Mouse (Mus musculus) midbrain, embryonic 12.5 days (tissue): ENCODE data around the gene Khdrbs2. TPM values are rescaled to one million over a fixed set of nuclear protein-coding genes. Genes with fewer than 3 reads are reported as not detected.
A peak's percentile ranks its signal among the peaks of the same experiment; 100 is the strongest.

Source experiments
- ATAC-seq: fragments of 200-750 bp; cut with Nextera tagmentation; 2 replicates; pipeline ENCODE4 v1.8.0; 2017; ENCODE audit warnings: low read depth, moderate TSS enrichment, moderate library complexity; ENCODE audit not compliant: low FRiP score
- H3K27ac ChIP-seq: fragments of 300-500 bp; sonication (generic); replicated peaks from 2 replicates; pipeline ENCODE4 v1.5.1; 2016; ENCODE audit warnings: mild to moderate bottlenecking
- H3K27me3 ChIP-seq: fragments of 300-500 bp; sonication (generic); 2 replicates; pipeline ENCODE4 v1.6.1; 2016; ENCODE audit warnings: mild to moderate bottlenecking
- H3K36me3 ChIP-seq: fragments of 300-500 bp; sonication (generic); 2 replicates; pipeline ENCODE4 v1.6.1; 2016
- H3K4me1 ChIP-seq: fragments of 300-500 bp; sonication (generic); 2 replicates; pipeline ENCODE4 v1.6.1; 2016
- H3K4me2 ChIP-seq: fragments of 300-500 bp; sonication (generic); replicated peaks from 2 replicates; pipeline ENCODE4 v1.6.1; 2016; ENCODE audit warnings: mild to moderate bottlenecking, moderate library complexity
- H3K4me3 ChIP-seq: fragments of 300-500 bp; sonication (generic); 2 replicates; pipeline ENCODE4 v1.5.1; 2016; ENCODE audit warnings: mild to moderate bottlenecking
- H3K9ac ChIP-seq: fragments of 300-500 bp; sonication (generic); replicated peaks from 2 replicates; pipeline ENCODE4 v1.6.1; 2016; ENCODE audit warnings: mild to moderate bottlenecking, moderate library complexity
- H3K9me3 ChIP-seq: fragments of 300-500 bp; sonication (generic); 2 replicates; pipeline ENCODE4 v1.6.1; 2016; ENCODE audit warnings: mild to moderate bottlenecking
- WGBS: fragments of 180-500 bp; shearing (Covaris S2); methylation state at CpG from one replicate; pipeline ENCODE4 v1.1.7; 2016; 5-methylcytosine and 5-hydroxymethylcytosine counted together
- polyA plus RNA-seq: library from polyadenylated mRNA; unstranded; fragments of >200 nt; fragmentation: Nextera tagmentation; extraction: Ambion mirVana; gene quantifications from 2 replicates; pipeline ENCODE4 v1.2.1, GENCODE M21; 2016

Gene Khdrbs2
- polyA plus RNA-seq, 1 experiment from 2014 or later, result 20.6 TPM

DNA sequence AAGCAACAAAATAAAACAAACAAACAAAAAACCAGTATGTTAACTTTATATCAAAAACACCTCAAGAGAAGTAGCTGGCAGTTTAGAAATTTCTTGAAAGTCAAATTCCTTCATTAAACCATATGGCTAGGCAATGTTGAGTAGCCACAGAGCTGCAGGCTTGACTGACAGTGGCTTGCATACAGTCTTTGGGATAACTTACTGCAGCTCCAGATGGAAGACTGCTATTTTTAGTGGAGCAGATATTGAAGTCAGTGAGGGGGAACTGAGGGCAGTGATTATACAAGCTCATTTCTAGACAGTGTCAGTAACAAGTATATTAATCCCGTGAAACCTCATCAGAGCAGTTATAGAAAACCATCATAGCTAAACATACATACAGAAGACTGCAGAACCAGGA is 166.6 kb downstream of the Khdrbs2 start:
- H3K4me2 ChIP-seq, result no peak overlapping the region
- no peak overlapping the region for H3K9ac ChIP-seq
- WGBS, result 85% methylated on average over 1 of the region's 1 CpGs
- no peaks in the 10 kb centered on the region for H3K27me3 ChIP-seq
- H3K4me1 ChIP-seq, result no peaks in the 10 kb centered on the region
- no peak for ATAC-seq
- H3K9me3 ChIP-seq, result no peaks in the 10 kb centered on the region
- H3K36me3 ChIP-seq, result no peaks in the 10 kb centered on the region
- H3K27ac ChIP-seq, result no peak overlapping the region
- H3K4me3 ChIP-seq, result no peak overlapping the region

DNA sequence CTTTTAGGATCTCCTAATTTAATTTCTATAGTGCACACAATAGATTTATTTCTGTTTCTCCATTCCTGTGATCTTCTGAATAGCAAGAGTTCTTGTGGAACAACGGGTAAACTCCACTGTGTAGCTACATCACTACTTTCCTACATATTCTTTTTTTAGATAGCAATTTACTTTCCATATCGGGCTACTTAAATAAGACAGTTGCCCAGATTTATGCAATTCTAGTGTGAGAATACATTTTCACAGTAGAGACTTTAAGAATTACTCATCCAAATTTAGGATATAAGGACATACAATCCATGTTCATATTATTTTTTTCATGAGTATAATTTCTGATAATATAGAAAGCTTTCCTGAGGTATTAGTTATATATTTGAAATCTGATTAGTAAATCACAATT is 175.0 kb downstream of the Khdrbs2 start:
- 90% methylated on average over 2 of the region's 2 CpGs for WGBS
- Histone ChIP-seq H3K9me3 (no peaks in the 10 kb centered on the region), H3K27ac (no peak overlapping the region), H3K27me3 (no peaks in the 10 kb centered on the region), H3K4me1 (no peaks in the 10 kb centered on the region), H3K4me2 (no peak overlapping the region), H3K9ac (no peak overlapping the region), H3K4me3 (no peak overlapping the region), H3K36me3 (no peaks in the 10 kb centered on the region)
- no peak for ATAC-seq

DNA sequence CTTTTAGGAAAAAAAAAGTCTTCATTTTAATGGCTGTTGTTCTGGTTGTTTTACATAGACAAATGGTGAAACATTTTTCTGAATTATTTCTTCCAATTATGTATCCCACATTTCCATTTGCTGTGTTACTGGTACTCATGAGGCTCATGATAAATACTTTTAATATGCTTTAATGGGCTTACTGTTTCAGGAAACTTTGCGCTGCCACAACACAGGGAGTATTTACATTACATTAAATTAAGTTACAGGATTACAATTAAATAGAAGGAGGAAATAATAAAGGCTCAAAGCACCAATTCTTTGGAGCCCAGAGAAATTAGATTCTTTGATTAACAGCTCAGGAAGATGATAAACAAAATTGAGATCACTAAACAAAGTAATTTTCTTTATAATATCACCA is 179.6 kb downstream of the Khdrbs2 start:
- H3K4me3 ChIP-seq, result no peak overlapping the region
- no peaks in the 10 kb centered on the region for H3K4me1 ChIP-seq
- H3K27me3 ChIP-seq, result no peaks in the 10 kb centered on the region
- no peak overlapping the region for H3K4me2 ChIP-seq
- 89% methylated on average over 1 of the region's 1 CpGs for WGBS
- no peak for ATAC-seq
- H3K36me3 ChIP-seq, result no peaks in the 10 kb centered on the region
- H3K9ac ChIP-seq, result no peak overlapping the region
- H3K27ac ChIP-seq, result no peak overlapping the region
- H3K9me3 ChIP-seq, result no peaks in the 10 kb centered on the region

DNA sequence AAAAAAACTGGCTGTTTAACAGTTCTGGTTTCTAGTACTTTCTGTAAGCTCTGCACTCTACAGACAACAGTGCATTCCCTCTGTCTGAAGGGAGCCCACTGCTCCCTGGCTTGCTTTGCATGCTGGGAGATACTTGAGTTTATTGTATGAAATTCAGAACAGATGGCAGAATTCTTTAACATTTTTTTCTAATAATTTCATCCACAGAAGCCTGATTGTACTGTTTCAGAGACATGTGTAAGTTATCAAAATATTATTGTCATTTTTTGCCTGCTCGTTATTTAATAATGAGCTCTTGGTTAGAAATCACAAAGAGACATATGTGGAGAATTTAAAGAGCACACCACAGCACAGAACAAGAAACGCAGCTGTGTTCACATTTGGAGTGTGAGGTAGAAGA is 191.0 kb downstream of the Khdrbs2 start:
- Histone ChIP-seq H3K4me1 (no peaks in the 10 kb centered on the region), H3K36me3 (no peaks in the 10 kb centered on the region), H3K4me2 (no peak overlapping the region), H3K9me3 (no peaks in the 10 kb centered on the region), H3K9ac (no peak overlapping the region), H3K4me3 (no peak overlapping the region), H3K27me3 (no peaks in the 10 kb centered on the region), H3K27ac (no peak overlapping the region)
- 85% methylated on average over 2 of the region's 2 CpGs for WGBS
- ATAC-seq, result peak; percentile 49; the same call in 1 of the 2 replicates

DNA sequence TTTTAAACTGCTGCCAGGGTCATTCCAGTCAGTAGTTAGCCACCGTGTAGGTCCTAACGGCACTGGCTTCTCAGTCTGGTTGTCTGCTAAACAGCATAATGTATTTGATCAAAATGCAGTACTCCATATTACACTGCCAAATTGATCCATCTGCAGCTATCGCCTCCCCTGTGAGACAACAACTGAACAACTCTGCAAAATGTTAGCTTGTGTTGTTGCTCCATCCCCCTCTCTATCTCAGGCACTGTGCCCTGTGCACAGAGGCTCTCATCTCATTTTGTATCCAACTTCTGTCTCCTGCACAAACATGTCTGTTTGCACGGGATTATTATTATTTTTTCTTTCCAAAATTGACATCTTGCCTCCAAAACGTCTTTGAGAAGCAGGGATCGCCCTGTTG is 225.0 kb downstream of the Khdrbs2 start:
- no peaks in the 10 kb centered on the region for H3K36me3 ChIP-seq
- H3K4me1 ChIP-seq, result no peaks in the 10 kb centered on the region
- no peaks in the 10 kb centered on the region for H3K9me3 ChIP-seq
- no peak overlapping the region for H3K27ac ChIP-seq
- no peak overlapping the region for H3K4me3 ChIP-seq
- 84% methylated on average over 6 of the region's 6 CpGs for WGBS
- no peak overlapping the region for H3K9ac ChIP-seq
- no peak overlapping the region for H3K4me2 ChIP-seq
- no peaks in the 10 kb centered on the region for H3K27me3 ChIP-seq
- no peak for ATAC-seq

DNA sequence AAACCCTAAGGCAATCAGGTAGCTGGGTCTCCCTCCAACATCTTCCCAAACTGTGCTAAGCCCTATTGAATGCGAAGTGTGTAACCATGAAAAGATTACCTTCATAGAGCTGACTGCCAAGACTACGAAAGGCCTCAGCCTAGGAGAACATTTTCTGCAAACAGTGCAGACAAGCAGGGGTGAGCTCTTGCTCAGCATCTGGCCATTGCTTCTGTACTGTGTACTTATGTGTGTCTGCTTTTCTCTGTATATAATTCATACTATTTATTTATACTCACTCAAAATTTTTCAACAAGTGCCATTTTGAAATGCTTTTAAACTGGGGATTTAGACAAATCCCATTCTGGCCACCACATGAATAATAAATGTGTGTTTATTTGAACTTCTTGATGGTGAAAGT is 235.1 kb downstream of the Khdrbs2 start:
- WGBS, result 75% methylated on average over 2 of the region's 2 CpGs
- Histone ChIP-seq H3K4me2 (no peak overlapping the region), H3K36me3 (no peaks in the 10 kb centered on the region), H3K27me3 (no peaks in the 10 kb centered on the region), H3K9me3 (no peaks in the 10 kb centered on the region), H3K4me3 (no peak overlapping the region), H3K4me1 (no peaks in the 10 kb centered on the region), H3K9ac (no peak overlapping the region), H3K27ac (no peak overlapping the region)
- no peak for ATAC-seq

DNA sequence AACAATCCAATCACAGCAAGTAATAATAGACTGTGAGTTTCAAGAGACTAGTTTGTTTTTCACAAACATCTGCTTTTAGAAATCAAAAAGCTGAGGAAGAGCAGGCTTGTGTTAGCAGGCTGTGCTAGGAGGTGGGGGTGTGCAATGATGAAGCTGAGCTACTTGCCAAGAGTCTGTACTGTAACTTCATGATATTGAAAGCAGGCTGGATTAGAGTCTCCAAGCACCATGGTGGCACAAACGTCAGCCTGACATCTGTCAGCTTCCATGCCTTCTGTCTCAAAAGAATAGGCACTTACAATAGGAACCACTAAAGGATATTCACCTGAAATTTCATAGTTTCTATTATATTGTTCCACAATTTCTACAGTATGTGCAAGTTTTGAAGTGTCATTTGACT is 255.9 kb downstream of the Khdrbs2 start:
- Histone ChIP-seq H3K9ac (no peak overlapping the region), H3K4me3 (no peak overlapping the region), H3K27ac (no peak overlapping the region), H3K27me3 (no peaks in the 10 kb centered on the region), H3K4me1 (no peaks in the 10 kb centered on the region), H3K4me2 (no peak overlapping the region), H3K9me3 (no peaks in the 10 kb centered on the region), H3K36me3 (no peaks in the 10 kb centered on the region)
- 64% methylated on average over 1 of the region's 1 CpGs for WGBS
- no peak for ATAC-seq

DNA sequence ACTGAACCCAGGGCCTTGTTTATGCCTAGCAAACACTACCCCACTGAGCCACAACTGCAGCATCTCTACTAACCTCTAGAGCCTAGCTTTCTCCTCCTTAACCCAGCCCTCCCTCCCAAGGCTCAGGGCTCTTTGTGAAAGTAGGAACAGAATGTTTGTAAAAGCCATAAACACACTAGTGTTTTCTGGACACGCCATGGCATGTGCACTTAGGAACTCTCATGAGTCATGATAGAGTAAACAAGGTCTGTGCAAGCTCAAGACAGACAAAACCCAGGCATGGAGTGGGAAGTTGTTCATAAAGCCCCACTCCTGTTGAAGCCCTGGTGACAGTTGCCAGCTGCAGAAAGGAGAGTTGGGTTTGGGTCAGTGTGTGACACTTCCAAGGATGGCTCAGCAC is 257.0 kb downstream of the Khdrbs2 start:
- no peak overlapping the region for H3K9ac ChIP-seq
- no peak overlapping the region for H3K27ac ChIP-seq
- no peak overlapping the region for H3K4me3 ChIP-seq
- no peaks in the 10 kb centered on the region for H3K27me3 ChIP-seq
- H3K4me1 ChIP-seq, result no peaks in the 10 kb centered on the region
- H3K4me2 ChIP-seq, result no peak overlapping the region
- WGBS, result 67% methylated on average over 1 of the region's 1 CpGs
- H3K9me3 ChIP-seq, result no peaks in the 10 kb centered on the region
- no peaks in the 10 kb centered on the region for H3K36me3 ChIP-seq
- ATAC-seq, result no peak

DNA sequence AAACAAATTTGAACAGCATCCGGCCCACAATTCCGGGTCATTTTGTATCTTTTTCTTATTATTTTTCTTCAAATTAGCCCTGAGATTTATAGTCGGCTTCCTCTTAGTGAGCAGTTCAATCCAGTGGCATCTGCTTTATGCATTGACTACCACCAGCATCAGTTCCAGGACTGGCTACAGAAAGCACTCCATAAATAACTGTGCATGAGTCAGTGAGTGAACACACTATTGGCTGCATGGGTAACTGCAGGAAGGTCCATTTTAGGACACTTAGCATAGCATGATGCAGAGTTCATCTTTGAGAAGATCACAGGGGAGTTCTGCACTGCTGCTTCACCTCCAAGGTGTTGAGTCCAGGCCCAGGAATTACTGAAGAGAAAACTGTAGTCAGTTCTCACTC is 258.0 kb downstream of the Khdrbs2 start:
- Histone ChIP-seq H3K27ac (no peak overlapping the region), H3K4me3 (no peak overlapping the region), H3K27me3 (no peaks in the 10 kb centered on the region), H3K9ac (no peak overlapping the region), H3K36me3 (no peaks in the 10 kb centered on the region), H3K4me1 (no peaks in the 10 kb centered on the region), H3K4me2 (no peak overlapping the region), H3K9me3 (no peaks in the 10 kb centered on the region)
- ATAC-seq, result no peak
- 93% methylated on average over 3 of the region's 3 CpGs for WGBS

DNA sequence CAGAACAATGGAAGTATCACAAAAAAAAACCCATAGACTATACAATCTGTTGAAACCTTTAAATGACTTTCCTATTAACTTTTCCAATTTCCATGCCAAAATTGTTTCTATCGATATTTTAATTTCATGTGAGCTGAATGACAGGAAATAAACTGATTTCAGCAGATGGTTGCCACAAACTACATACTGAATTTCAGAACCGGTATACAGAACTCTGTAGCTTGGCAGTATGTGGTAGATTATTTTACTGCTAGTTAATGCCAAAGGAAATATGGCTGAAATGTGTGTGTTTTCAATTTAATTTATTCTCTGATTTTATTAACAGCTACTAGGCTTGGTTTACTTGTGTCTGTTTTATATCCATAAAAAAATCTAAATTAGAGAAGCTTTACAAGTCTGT is 260.6 kb downstream of the Khdrbs2 start:
- WGBS, result 91% methylated on average over 2 of the region's 2 CpGs

DNA sequence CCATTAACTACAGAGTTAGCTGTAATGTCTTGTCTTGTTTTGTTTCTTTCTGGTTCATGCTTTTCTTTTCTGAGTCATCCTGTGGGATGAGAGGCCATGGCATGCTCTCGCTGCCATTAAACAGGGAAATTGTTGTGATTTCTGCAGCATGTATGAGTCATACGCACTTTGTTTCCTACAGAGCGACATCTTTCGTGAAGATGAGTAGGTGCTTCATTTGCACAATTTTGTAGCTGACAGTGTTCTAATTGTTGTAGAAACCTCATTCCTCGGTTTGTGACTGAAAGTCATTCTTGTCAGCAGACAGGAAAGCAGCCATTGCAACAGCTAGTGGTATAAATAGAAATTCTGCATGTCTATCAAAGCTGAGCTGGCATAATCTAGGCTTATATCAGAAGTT is 271.4 kb downstream of the Khdrbs2 start:
- no peak for ATAC-seq
- 89% methylated on average over 5 of the region's 5 CpGs for WGBS

More for the DNA sequence above, 260.6 kb downstream of the Khdrbs2 start:
- Histone ChIP-seq H3K4me1 (no peaks in the 10 kb centered on the region), H3K4me3 (no peak overlapping the region), H3K36me3 (no peaks in the 10 kb centered on the region), H3K9ac (no peak overlapping the region), H3K27me3 (no peaks in the 10 kb centered on the region), H3K4me2 (no peak overlapping the region), H3K27ac (no peak overlapping the region), H3K9me3 (no peaks in the 10 kb centered on the region)
- ATAC-seq, result no peak

DNA sequence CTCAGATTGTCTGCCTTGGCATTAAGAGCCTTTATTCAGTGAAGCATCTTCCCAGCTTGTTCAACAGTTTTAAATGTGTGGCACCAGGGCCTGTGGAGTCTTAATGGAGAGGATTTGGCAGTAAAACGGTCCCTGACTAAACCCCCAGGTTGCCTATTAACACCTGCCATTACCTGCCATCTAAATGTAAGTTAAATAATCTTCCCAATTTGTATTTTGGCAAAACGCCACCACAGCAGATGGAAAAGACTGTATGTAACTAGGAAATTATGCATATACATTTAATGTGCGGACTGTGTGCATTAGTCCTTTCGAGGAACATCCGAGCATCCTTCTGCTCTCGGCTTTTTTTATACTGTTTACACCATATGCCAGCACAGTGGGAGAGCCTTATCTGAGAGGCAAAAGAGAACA is 290.6 kb downstream of the Khdrbs2 start:
- no peak overlapping the region for H3K27ac ChIP-seq
- no peaks in the 10 kb centered on the region for H3K27me3 ChIP-seq
- no peaks in the 10 kb centered on the region for H3K9me3 ChIP-seq
- no peak for ATAC-seq
- H3K4me2 ChIP-seq, result no peak overlapping the region
- H3K9ac ChIP-seq, result no peak overlapping the region
- no peaks in the 10 kb centered on the region for H3K4me1 ChIP-seq
- H3K36me3 ChIP-seq, result no peaks in the 10 kb centered on the region
- WGBS, result 83% methylated on average over 6 of the region's 6 CpGs
- no peak overlapping the region for H3K4me3 ChIP-seq

More for the DNA sequence above, 271.4 kb downstream of the Khdrbs2 start:
- no peaks in the 10 kb centered on the region for H3K27me3 ChIP-seq
- no peak overlapping the region for H3K9ac ChIP-seq
- H3K4me2 ChIP-seq, result no peak overlapping the region
- no peaks in the 10 kb centered on the region for H3K4me1 ChIP-seq
- no peaks in the 10 kb centered on the region for H3K9me3 ChIP-seq
- H3K36me3 ChIP-seq, result no peaks in the 10 kb centered on the region
- H3K4me3 ChIP-seq, result no peak overlapping the region
- no peak overlapping the region for H3K27ac ChIP-seq

DNA sequence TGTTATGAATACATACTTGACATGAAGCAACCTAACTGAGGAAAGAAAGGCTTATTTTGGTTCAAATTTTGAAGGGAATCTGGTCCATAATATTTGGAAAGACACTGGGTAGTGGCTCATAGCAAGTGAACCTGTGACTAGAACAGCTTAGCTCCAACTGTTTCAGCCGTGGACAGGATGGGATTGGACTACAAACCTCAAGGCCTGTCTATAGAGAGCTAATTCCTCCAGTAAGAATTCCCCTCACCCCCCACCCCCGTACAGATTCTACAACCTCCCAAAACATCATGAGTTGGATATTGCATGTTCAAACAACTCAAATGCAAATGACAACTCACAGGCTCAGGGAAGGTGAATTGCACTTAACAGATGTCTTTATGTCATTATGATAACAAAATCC is 298.5 kb downstream of the Khdrbs2 start:
- H3K27ac ChIP-seq, result no peak overlapping the region
- no peak overlapping the region for H3K9ac ChIP-seq
- H3K4me1 ChIP-seq, result no peaks in the 10 kb centered on the region
- no peaks in the 10 kb centered on the region for H3K36me3 ChIP-seq
- H3K27me3 ChIP-seq, result no peaks in the 10 kb centered on the region
- ATAC-seq, result no peak
- WGBS, result 67% methylated on average over 2 of the region's 2 CpGs
- no peaks in the 10 kb centered on the region for H3K9me3 ChIP-seq
- H3K4me3 ChIP-seq, result no peak overlapping the region
- H3K4me2 ChIP-seq, result no peak overlapping the region
